Mouse (Mus musculus) right cerebral cortex, postnatal 14 days (tissue): ENCODE measurements around the gene Pacsin1.
"Not testable (repeated sequence)": the region's sequence is repeated elsewhere in the genome, so short reads cannot be mapped to it uniquely, and the experiment has no call there.

Experiments used
- DNase-seq: peaks from one replicate; pipeline ENCODE4 v3.0.0; 2022

The Pacsin1 gene

GRCm38 (mm10) chr17:27655089-27656010, at the start of gene Pacsin1:
Gene Pacsin1, plus strand, starts transcription at chr17:27655509.
- DNase-seq: peak; percentile 80

- no peak for DNase-seq
Observed at GRCm38 (mm10) chr17:27609576-27609975, 45.7 kb upstream of the Pacsin1 start.

- peak; percentile 70 for DNase-seq
Observed at GRCm38 (mm10) chr17:27610679-27611518, 44.4 kb upstream of the Pacsin1 start.

- no peak for DNase-seq
Observed at GRCm38 (mm10) chr17:27611519-27611884, 43.8 kb upstream of the Pacsin1 start.

GRCm38 (mm10) chr17:27611994-27612393, 43.3 kb upstream of the Pacsin1 start:
- DNase-seq: no peak

- no peak for DNase-seq
Observed at GRCm38 (mm10) chr17:27613016-27613415, 42.3 kb upstream of the Pacsin1 start.

GRCm38 (mm10) chr17:27615388-27615787, 39.9 kb upstream of the Pacsin1 start:
- no peak for DNase-seq

- no peak for DNase-seq
Observed at GRCm38 (mm10) chr17:27621161-27621560, 34.1 kb upstream of the Pacsin1 start.

- DNase-seq: no peak
Observed at GRCm38 (mm10) chr17:27621705-27622531, 33.4 kb upstream of the Pacsin1 start.

- DNase-seq: peak; percentile 38
Observed at GRCm38 (mm10) chr17:27622611-27623359, 32.5 kb upstream of the Pacsin1 start.

GRCm38 (mm10) chr17:27623360-27624326, 31.7 kb upstream of the Pacsin1 start, which contains the start of gene Nudt3:
Gene Nudt3, minus strand, starts transcription at chr17:27623495.
- DNase-seq: peak; percentile 92

GRCm38 (mm10) chr17:27625455-27626251, 29.7 kb upstream of the Pacsin1 start:
- DNase-seq: no peak

- DNase-seq: no peak
Observed at GRCm38 (mm10) chr17:27626681-27627080, 28.6 kb upstream of the Pacsin1 start.

- DNase-seq: no peak
Observed at GRCm38 (mm10) chr17:27627451-27627850, 27.9 kb upstream of the Pacsin1 start.

- DNase-seq: no peak
Observed at GRCm38 (mm10) chr17:27628376-27628775, 26.9 kb upstream of the Pacsin1 start.

GRCm38 (mm10) chr17:27629249-27630020, 25.9 kb upstream of the Pacsin1 start:
- DNase-seq: peak; percentile 91

GRCm38 (mm10) chr17:27634871-27635574, 20.3 kb upstream of the Pacsin1 start, which contains the start of gene RPS10-NUDT3:
Gene RPS10-NUDT3, minus strand, starts transcription at chr17:27635222.
- DNase-seq: peak; percentile 88

- DNase-seq: not testable (repeated sequence)
Observed at GRCm38 (mm10) chr17:27635575-27635903, 19.8 kb upstream of the Pacsin1 start.
